Mouse (Mus musculus) olfactory bulb, adult 2 months (tissue): Measurements from ENCODE around the gene Lypla2.

Source experiments
- CTCF ChIP-seq: fragments of 200-500 bp; IDR thresholded peaks from 2 replicates; pipeline ENCODE4 v1.5.1; 2012; ENCODE audit warnings: low read depth, mild to moderate bottlenecking, low read length, moderate library complexity; ENCODE audit not compliant: insufficient read depth
- POLR2A ChIP-seq: fragments of 200-500 bp; IDR thresholded peaks from 2 replicates; pipeline ENCODE4 v1.6.1; 2012; ENCODE audit warnings: mild to moderate bottlenecking, low read depth, low read length, moderate library complexity; ENCODE audit not compliant: insufficient read depth

DNA sequence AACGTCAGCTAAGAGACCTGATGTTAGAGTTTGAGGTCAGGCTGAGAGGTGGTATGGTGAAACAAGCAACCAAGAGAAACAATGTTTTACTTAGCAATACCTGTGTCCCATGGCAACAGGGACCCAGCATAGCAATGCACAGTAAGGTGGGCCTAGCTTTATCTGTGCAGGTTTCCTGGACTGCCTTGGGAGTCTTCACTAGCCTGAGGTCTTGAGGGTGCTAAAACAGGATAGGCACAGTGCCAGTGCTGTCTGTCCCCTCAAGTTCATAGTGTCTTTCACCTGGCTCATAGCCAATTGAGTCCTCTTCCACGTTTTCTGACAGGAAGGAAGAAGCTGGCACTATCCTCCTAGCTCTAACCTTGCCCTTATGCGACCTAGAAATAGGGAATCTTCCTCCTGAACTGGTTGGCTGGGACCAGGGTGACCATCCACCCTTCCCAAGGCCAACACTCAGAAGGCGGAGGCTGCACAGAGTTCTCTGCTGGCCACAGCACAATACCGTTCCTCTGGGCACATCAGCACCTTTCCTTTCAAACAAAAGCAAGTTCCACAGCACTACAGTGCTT, 31.8 kb upstream of the Lypla2 start:
- TF ChIP-seq CTCF (no peak), POLR2A (no peak)
